Mouse (Mus musculus): ENCODE results near the gene Svs1.

DNA sequence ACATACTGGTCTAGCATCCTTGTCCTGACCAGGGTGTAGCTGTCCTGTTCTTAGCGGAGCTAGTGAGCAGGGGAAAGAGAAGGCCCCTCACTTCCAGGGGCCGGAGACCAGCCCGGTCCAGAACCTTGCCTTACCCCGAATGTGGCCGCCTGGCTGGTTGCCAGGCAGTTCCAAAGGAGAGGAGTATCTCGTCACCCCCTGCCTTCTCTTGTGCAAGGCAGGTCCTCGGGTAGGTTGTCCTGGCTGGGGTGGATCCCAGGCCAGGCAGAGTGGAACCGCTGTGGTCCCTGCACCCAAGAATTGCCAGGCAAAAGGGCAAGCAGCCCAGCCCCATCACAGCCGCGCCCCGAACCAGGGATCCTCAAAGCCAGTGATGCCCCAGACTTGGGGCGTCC is 50.6 kb downstream of the Svs1 start:
- no peak for TF ChIP-seq CTCF (IDR thresholded peaks at IDR 0.05; ENCODE audit: low read depth)
- TF ChIP-seq EP300 (IDR thresholded peaks at IDR 0.05; ENCODE audit: low read depth): no peak

All from heart, postnatal 0 days (tissue).